Mouse (Mus musculus) urinary bladder, postnatal 25 days (tissue): ENCODE data around the gene Ccdc40.

Experiments used
- DNase-seq: peaks from one replicate; pipeline ENCODE4 v3.0.0; 2022; ENCODE audit warnings: low spot score

Gene Ccdc40

GRCm38 (mm10) chr11:119208870-119209370 is 19.5 kb upstream of the Ccdc40 start:
- no peak for DNase-seq

GRCm38 (mm10) chr11:119209371-119210025 is 18.9 kb upstream of the Ccdc40 start:
- no peak for DNase-seq

- DNase-seq, result no peak
These were observed 17.9 kb upstream of the Ccdc40 start for GRCm38 (mm10) chr11:119210321-119211100.

- DNase-seq, result no peak
These were observed 16.6 kb upstream of the Ccdc40 start for GRCm38 (mm10) chr11:119211604-119212309.

GRCm38 (mm10) chr11:119213166-119213885 is 15.0 kb upstream of the Ccdc40 start:
- no peak for DNase-seq

- DNase-seq, result peak; percentile 53
These were observed 13.1 kb upstream of the Ccdc40 start for GRCm38 (mm10) chr11:119215038-119215904.

GRCm38 (mm10) chr11:119215905-119216507 is 12.4 kb upstream of the Ccdc40 start:
- peak; percentile 63 for DNase-seq

GRCm38 (mm10) chr11:119217861-119218260 is 10.5 kb upstream of the Ccdc40 start:
- DNase-seq, result no peak

GRCm38 (mm10) chr11:119219816-119220465 is 8.4 kb upstream of the Ccdc40 start:
- DNase-seq, result no peak

GRCm38 (mm10) chr11:119221812-119222510 is 6.4 kb upstream of the Ccdc40 start:
- DNase-seq, result no peak

GRCm38 (mm10) chr11:119223124-119223890 is 5.1 kb upstream of the Ccdc40 start:
- no peak for DNase-seq

GRCm38 (mm10) chr11:119224926-119225325 is 3.4 kb upstream of the Ccdc40 start:
- DNase-seq, result no peak

GRCm38 (mm10) chr11:119225634-119226033 is 2.7 kb upstream of the Ccdc40 start:
- DNase-seq, result no peak

GRCm38 (mm10) chr11:119227591-119227990 is 781 bp upstream of the Ccdc40 start:
- DNase-seq, result no peak

GRCm38 (mm10) chr11:119228846-119229626 is 664 bp downstream of the Ccdc40 start:
- peak; percentile 63 for DNase-seq

GRCm38 (mm10) chr11:119234770-119235169 is 6.4 kb downstream of the Ccdc40 start:
- no peak for DNase-seq

GRCm38 (mm10) chr11:119235596-119235995 is 7.2 kb downstream of the Ccdc40 start:
- no peak for DNase-seq

GRCm38 (mm10) chr11:119236354-119236753 is 8.0 kb downstream of the Ccdc40 start:
- no peak for DNase-seq
